Mouse (Mus musculus) stomach, postnatal 0 days (tissue): ENCODE results near the gene Abtb2.

ENCODE experiments used
- CTCF ChIP-seq: IDR thresholded peaks from 2 replicates; pipeline ENCODE4 v1.5.1; 2016; ENCODE audit warnings: antibody characterized with exemption, low read depth, mild to moderate bottlenecking, moderate library complexity
- EP300 ChIP-seq: optimal IDR thresholded peaks from 2 replicates; pipeline ENCODE3; 2016; ENCODE audit warnings: antibody characterized with exemption

GRCm38 (mm10) chr2:103564427-103565023, 1.6 kb upstream of the Abtb2 start:
- no peak for TF ChIP-seq EP300
- TF ChIP-seq CTCF, result peak; percentile 91
